Mouse (Mus musculus) liver, adult 2 months (tissue): Measurements from ENCODE around the gene Cxcl15. TPM values are rescaled to one million over a fixed set of nuclear protein-coding genes. Genes with fewer than 3 reads are reported as not detected.
A peak's percentile ranks its signal among the peaks of the same experiment; 100 is the strongest.
"Not testable (repeated sequence)": the region's sequence is repeated elsewhere in the genome, so short reads cannot be mapped to it uniquely, and the experiment has no call there.

Experiments
- DNase-seq: peaks from one replicate; pipeline ENCODE4 v3.0.0-alpha.2; 2011; ENCODE audit warnings: low read depth, low spot score; ENCODE audit errors: extremely low read depth
- H3K27ac ChIP-seq: fragments of 200-500 bp; replicated peaks from 2 replicates; pipeline ENCODE4 v1.5.1; 2012; ENCODE audit warnings: low read depth, mild to moderate bottlenecking, control low read depth, inconsistent platforms, low read length; ENCODE audit not compliant: insufficient read depth
- H3K27me3 ChIP-seq: fragments of 200-500 bp; 2 replicates; pipeline ENCODE4 v1.6.1; 2012; ENCODE audit warnings: mild to moderate bottlenecking, moderate library complexity, low read length, inconsistent platforms; ENCODE audit not compliant: control insufficient read depth, insufficient read depth
- H3K36me3 ChIP-seq: fragments of 200-500 bp; 2 replicates; pipeline ENCODE4 v1.6.1; 2012; ENCODE audit warnings: low read length, inconsistent platforms; ENCODE audit not compliant: control insufficient read depth, insufficient read depth
- H3K4me1 ChIP-seq: fragments of 200-500 bp; 2 replicates; pipeline ENCODE4 v1.6.1; 2011; ENCODE audit warnings: low read length; ENCODE audit not compliant: control insufficient read depth, insufficient read depth
- H3K4me3 ChIP-seq: fragments of 200-500 bp; 2 replicates; pipeline ENCODE4 v1.5.1; 2011; ENCODE audit warnings: low read depth, mild to moderate bottlenecking, control low read depth, low read length, moderate library complexity; ENCODE audit not compliant: insufficient read depth
- H3K79me2 ChIP-seq: fragments of 200-500 bp; 2 replicates; pipeline ENCODE4 v1.6.1; 2012; ENCODE audit warnings: inconsistent platforms, mild to moderate bottlenecking, low read length, moderate library complexity; ENCODE audit not compliant: control insufficient read depth, insufficient read depth
- H3K9ac ChIP-seq: fragments of 200-500 bp; 2 replicates; pipeline ENCODE4 v1.6.1; 2012; ENCODE audit warnings: low read depth, mild to moderate bottlenecking, control low read depth, inconsistent platforms, low read length
- CTCF ChIP-seq: fragments of 200-500 bp; IDR thresholded peaks from 2 replicates; pipeline ENCODE4 v1.5.1; 2011; ENCODE audit warnings: low read depth, low read length, control low read depth
- POLR2A ChIP-seq: fragments of 200-500 bp; IDR thresholded peaks from 2 replicates; pipeline ENCODE4 v1.6.1; 2011; ENCODE audit warnings: low read length, control low read depth; ENCODE audit not compliant: insufficient read depth; ENCODE audit errors: extremely low read depth
- WGBS: fragments of 180-500 bp; shearing (Covaris S2); methylation state at CpG from one replicate; pipeline ENCODE4 v1.1.7; 2018; 5-methylcytosine and 5-hydroxymethylcytosine counted together
- polyA plus RNA-seq: library from polyadenylated mRNA; depleted of rRNA; stranded (reverse); fragments of >200 nt; gene quantifications from 2 replicates; pipeline ENCODE4 v1.2.3, GENCODE M21; 2012
- total RNA-seq: library from RNA; depleted of rRNA; stranded (reverse); fragments of >200 nt; gene quantifications from 2 replicates; pipeline ENCODE4 v1.2.3, GENCODE M21; 2014

The Cxcl15 gene
- total and polyA plus RNA-seq, 2 experiments, result not detected

DNA sequence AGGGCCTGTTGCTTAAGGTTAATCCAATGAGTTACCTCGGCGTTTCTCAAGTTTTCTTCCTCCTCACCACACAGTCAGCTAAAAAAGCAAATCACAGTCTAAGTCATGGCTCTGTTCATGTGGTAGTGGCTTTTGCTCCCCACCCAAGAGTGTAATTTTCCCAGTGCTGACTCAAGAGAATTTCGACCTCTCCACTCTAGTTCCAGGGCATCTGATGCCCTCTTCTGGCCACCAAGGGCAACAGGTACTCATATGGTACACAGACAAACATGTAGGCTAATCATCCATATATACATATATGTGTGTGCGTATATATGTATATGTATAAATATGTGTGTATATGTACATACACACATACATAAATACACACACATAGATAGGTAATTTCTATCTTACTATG is 6.2 kb upstream of the Cxcl15 start:
- no peaks in the 10 kb centered on the region for H3K4me1 ChIP-seq
- peak; percentile 20 for DNase-seq
- no peaks in the 10 kb centered on the region for H3K27me3 ChIP-seq
- no peak overlapping the region for H3K27ac ChIP-seq
- no peak for TF ChIP-seq POLR2A
- peak; percentile 34; the same call in 1 of the 2 replicates for TF ChIP-seq CTCF
- no peak overlapping the region for H3K4me3 ChIP-seq
- no peak overlapping the region for H3K9ac ChIP-seq
- H3K36me3 ChIP-seq, result no peaks in the 10 kb centered on the region
- no peaks in the 10 kb centered on the region for H3K79me2 ChIP-seq
- WGBS, result 84% methylated on average over 4 of the region's 4 CpGs

DNA sequence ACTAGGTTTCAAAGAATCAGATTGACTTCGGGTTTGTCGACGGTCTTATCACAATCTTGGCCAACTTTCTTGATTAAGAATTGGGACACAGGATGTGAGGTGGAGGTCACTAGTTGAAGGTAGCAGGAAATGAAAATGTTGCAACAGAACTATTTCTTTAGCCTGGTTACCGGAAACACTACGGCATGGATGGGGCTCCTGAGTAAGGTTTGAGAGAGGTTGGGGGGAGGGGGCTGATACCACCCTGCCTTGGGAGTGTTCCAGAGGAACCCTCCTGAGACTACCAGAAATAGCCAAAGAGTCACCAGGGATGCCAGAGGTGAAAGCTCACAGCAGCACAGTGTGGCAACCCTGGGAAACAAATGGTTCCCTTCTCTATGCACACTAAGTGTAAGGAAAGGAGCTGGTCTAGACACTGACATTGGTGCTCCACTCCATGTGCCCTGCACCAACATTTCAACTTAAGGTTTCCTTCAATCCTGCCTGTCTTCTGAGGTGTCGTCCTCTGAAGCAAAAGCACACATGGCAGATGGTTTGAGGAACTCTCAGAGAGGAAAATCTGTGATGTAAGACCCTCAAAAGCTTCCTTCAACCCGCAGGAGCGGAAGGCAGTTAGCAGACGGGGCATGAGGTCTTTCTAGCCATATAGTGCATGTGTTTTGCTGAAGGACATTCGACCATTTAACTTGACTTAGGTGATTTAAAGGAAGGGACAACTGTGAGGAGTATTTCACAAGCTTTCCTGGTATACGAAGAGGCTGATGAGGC is 4.8 kb upstream of the Cxcl15 start:
- DNase-seq, result no peak
- Histone ChIP-seq H3K27ac (no peak overlapping the region), H3K27me3 (no peaks in the 10 kb centered on the region), H3K4me3 (no peak overlapping the region), H3K9ac (no peak overlapping the region), H3K4me1 (no peaks in the 10 kb centered on the region), H3K36me3 (no peaks in the 10 kb centered on the region), H3K79me2 (no peaks in the 10 kb centered on the region)
- TF ChIP-seq CTCF (no peak), POLR2A (no peak)
- 70% methylated on average over 11 of the region's 11 CpGs for WGBS

DNA sequence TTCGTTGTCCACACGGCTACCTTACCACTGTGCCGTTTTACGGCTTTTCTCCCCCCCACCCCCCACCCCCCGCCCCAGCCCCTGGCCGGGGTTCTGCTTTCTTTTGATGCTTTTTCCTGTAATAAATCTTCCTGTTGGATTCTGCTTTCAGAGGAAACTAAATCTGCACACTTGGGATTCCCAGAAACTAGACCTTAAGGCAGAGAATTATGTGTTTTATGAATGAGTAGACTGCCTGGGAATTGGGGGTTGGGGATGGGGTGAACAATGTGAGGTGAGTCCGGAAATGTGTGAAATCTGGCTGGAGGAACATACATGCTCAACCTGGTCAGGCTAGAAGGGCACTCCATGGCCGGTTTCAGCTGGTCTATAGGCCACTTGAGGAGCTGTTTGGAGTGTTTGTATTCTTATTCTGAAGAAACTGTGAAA is 4.2 kb upstream of the Cxcl15 start:
- TF ChIP-seq POLR2A (no peak), CTCF (no peak)
- Histone ChIP-seq H3K27ac (no peak overlapping the region), H3K4me1 (no peaks in the 10 kb centered on the region), H3K4me3 (no peak overlapping the region), H3K9ac (no peak overlapping the region), H3K27me3 (no peaks in the 10 kb centered on the region), H3K79me2 (no peaks in the 10 kb centered on the region), H3K36me3 (no peaks in the 10 kb centered on the region)
- WGBS, result 64% methylated on average over 8 of the region's 8 CpGs
- DNase-seq, result no peak

DNA sequence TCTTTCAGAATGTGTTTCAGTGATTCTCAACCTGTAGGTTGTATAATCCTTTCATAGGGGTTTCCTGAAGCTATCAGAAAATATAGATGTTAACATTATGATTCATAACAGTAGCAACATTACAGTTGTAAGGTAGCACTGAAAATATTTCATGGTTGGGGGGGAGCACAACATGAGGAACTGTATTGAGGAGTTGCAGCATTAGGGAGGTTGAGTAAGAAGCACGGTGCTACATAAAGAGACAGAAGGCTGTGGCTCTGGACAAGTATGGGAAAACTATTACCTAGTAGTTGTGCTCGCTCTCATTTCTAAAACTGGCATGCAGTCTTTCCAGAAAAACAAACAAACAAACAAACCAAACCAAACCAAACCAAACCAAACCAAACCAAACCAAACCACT is 1.1 kb downstream of the Cxcl15 start:
- WGBS, result 91% methylated on average over 2 of the region's 2 CpGs
- H3K79me2 ChIP-seq, result not testable (repeated sequence)

DNA sequence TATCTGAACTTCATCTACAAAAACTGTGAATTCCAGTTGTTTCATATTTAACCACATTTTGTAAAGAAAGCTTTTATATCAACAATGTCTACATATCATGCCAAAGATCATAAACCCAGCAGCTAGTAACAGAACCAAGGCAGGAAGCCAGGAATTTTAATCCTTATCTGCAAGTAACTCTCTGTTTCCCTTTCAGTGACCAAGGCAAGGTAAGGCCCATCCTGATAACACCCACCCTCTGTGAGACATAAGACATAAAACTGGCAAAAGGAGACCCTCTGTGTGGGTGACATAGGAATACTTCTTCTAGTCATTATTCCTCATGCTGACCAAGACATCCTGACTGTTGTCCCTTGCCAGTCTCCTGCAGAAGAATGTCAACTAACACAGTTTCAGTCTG is 10.2 kb downstream of the Cxcl15 start:
- Histone ChIP-seq H3K36me3 (no peaks in the 10 kb centered on the region), H3K27ac (no peak overlapping the region), H3K27me3 (no peaks in the 10 kb centered on the region), H3K4me3 (no peak overlapping the region), H3K9ac (no peak overlapping the region), H3K79me2 (no peaks in the 10 kb centered on the region), H3K4me1 (no peaks in the 10 kb centered on the region)
- TF ChIP-seq CTCF (no peak), POLR2A (no peak)
- no peak for DNase-seq

More for the DNA sequence above, 1.1 kb downstream of the Cxcl15 start:
- not testable (repeated sequence) for H3K4me1 ChIP-seq, H3K27me3 ChIP-seq, H3K36me3 ChIP-seq, H3K4me3 ChIP-seq, H3K9ac ChIP-seq, H3K27ac ChIP-seq, DNase-seq

DNA sequence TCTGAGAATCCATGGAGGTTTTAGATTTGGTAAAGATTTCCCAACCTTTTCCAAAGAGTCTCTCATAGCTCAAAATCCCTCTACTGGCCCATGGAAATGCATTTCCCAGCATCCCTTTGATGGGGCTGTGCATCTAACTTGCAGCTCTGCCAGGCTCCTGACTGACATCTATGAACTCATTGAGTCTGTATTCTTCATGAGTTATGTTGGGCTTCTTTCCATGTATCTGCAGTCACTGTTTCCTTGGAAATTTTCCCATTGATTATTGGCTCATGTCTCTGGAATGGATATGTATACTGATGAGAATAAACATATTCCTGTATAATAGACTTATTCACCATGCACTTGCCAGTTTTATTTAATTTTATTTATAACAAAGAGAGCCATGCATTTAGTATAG is 11.7 kb downstream of the Cxcl15 start:
- TF ChIP-seq POLR2A (no peak), CTCF (no peak)
- Histone ChIP-seq H3K9ac (no peak overlapping the region), H3K79me2 (no peaks in the 10 kb centered on the region), H3K4me3 (no peak overlapping the region), H3K27me3 (no peaks in the 10 kb centered on the region), H3K4me1 (no peaks in the 10 kb centered on the region), H3K27ac (no peak overlapping the region), H3K36me3 (no peaks in the 10 kb centered on the region)
- DNase-seq, result no peak
